Mouse (Mus musculus): ENCODE results near the gene Itpkc. TPM values are rescaled to one million over a fixed set of nuclear protein-coding genes. Genes with fewer than 3 reads are reported as not detected.

Gene Itpkc
- polyA plus RNA-seq, 1 experiment from 2014 or later, result 1.2 TPM

GRCm38 (mm10) chr7:27180837-27181695 lies 47.4 kb downstream of the Itpkc start, which contains the start of the genes Gm21983 and Mia:
TSS of gene Gm21983 (minus strand) at chr7:27181086.
TSS of gene Mia (minus strand) at chr7:27181157.
- no peak within 1 kb of the TSS for H3K9ac ChIP-seq (replicated peaks)
- H3K27ac ChIP-seq (ENCODE audit: low read depth), result peak within 1 kb of the TSS; percentile 87; the same call in 1 of the 2 replicates
- peaks cover 13% of the 10 kb centered on the region for H3K36me3 ChIP-seq (replicated peaks; ENCODE audit: insufficient read depth, low read length)
- 73% methylated on average over 14 of the region's 14 CpGs for WGBS (ENCODE audit: insufficient replicate concordance)
- peaks cover 21% of the 10 kb centered on the region for H3K4me1 ChIP-seq (ENCODE audit: insufficient read depth)
- peak within 1 kb of the TSS; percentile 0; the same call in 1 of the 2 replicates for H3K4me2 ChIP-seq (ENCODE audit: low read depth, low read length)
- DNase-seq, result no peak
- H3K4me3 ChIP-seq (ENCODE audit: low read depth, low read length), result no peak within 1 kb of the TSS
- H3K9me3 ChIP-seq (ENCODE audit: low read length), result no peaks in the 10 kb centered on the region
- TF ChIP-seq CTCF (IDR thresholded peaks at IDR 0.05; ENCODE audit: low read depth) (no peak), EP300 (IDR thresholded peaks at IDR 0.05; ENCODE audit: low read depth) (no peak)
- ATAC-seq, result no peak
- H3K27me3 ChIP-seq (ENCODE audit: insufficient read depth, low read length), result no peaks in the 10 kb centered on the region

- H3K9me3 ChIP-seq (ENCODE audit: low read length), result no peaks in the 10 kb centered on the region
- H3K27me3 ChIP-seq (ENCODE audit: insufficient read depth, low read length), result no peaks in the 10 kb centered on the region
- peaks cover 4% of the 10 kb centered on the region for H3K36me3 ChIP-seq (replicated peaks; ENCODE audit: insufficient read depth, low read length)
- H3K4me3 ChIP-seq (ENCODE audit: low read depth, low read length), result no peak overlapping the region
- 56% methylated on average over 5 of the region's 5 CpGs for WGBS (ENCODE audit: insufficient replicate concordance)
- H3K4me2 ChIP-seq (ENCODE audit: low read depth, low read length), result peak overlapping the region; percentile 0; the same call in 1 of the 2 replicates
- ATAC-seq (no peak), DNase-seq (peak; percentile 71)
- peak overlapping the region; percentile 87; the same call in 1 of the 2 replicates for H3K27ac ChIP-seq (ENCODE audit: low read depth)
- no peak overlapping the region for H3K9ac ChIP-seq (replicated peaks)
- H3K4me1 ChIP-seq (ENCODE audit: insufficient read depth), result peaks cover 21% of the 10 kb centered on the region
- no peak for TF ChIP-seq CTCF (IDR thresholded peaks at IDR 0.05; ENCODE audit: low read depth)
- no peak for TF ChIP-seq EP300 (IDR thresholded peaks at IDR 0.05; ENCODE audit: low read depth)
Measured at GRCm38 (mm10) chr7:27180036-27180435, 48.4 kb downstream of the Itpkc start.

GRCm38 (mm10) chr7:27179217-27179918 lies 49.1 kb downstream of the Itpkc start:
- no peaks in the 10 kb centered on the region for H3K9me3 ChIP-seq (ENCODE audit: low read length)
- peaks cover 21% of the 10 kb centered on the region for H3K4me1 ChIP-seq (ENCODE audit: insufficient read depth)
- DNase-seq, result no peak
- H3K27me3 ChIP-seq (ENCODE audit: insufficient read depth, low read length), result no peaks in the 10 kb centered on the region
- H3K9ac ChIP-seq (replicated peaks), result no peak overlapping the region
- peak overlapping the region; percentile 73 for H3K4me2 ChIP-seq (ENCODE audit: low read depth, low read length)
- ATAC-seq, result no peak
- WGBS (ENCODE audit: insufficient replicate concordance), result 43% methylated on average over 16 of the region's 16 CpGs
- peak overlapping the region; percentile 67 for H3K4me3 ChIP-seq (ENCODE audit: low read depth, low read length)
- TF ChIP-seq CTCF (IDR thresholded peaks at IDR 0.05; ENCODE audit: low read depth), result no peak
- TF ChIP-seq EP300 (IDR thresholded peaks at IDR 0.05; ENCODE audit: low read depth), result no peak
- H3K27ac ChIP-seq (ENCODE audit: low read depth), result peak overlapping the region; percentile 87; the same call in 1 of the 2 replicates
- peaks cover 6% of the 10 kb centered on the region for H3K36me3 ChIP-seq (replicated peaks; ENCODE audit: insufficient read depth, low read length)

- Histone ChIP-seq H3K4me3 (ENCODE audit: low read depth, low read length) (peak within 1 kb of the TSS; percentile 67), H3K9me3 (ENCODE audit: low read length) (no peaks in the 10 kb centered on the region), H3K27ac (ENCODE audit: low read depth) (peak within 1 kb of the TSS; percentile 87), H3K4me1 (ENCODE audit: insufficient read depth) (peaks cover 21% of the 10 kb centered on the region), H3K4me2 (ENCODE audit: low read depth, low read length) (peak within 1 kb of the TSS; percentile 73), H3K9ac (replicated peaks) (peak within 1 kb of the TSS; percentile 63), H3K27me3 (ENCODE audit: insufficient read depth, low read length) (no peaks in the 10 kb centered on the region), H3K36me3 (replicated peaks; ENCODE audit: insufficient read depth, low read length) (0 out of 2 replicates have a peak, but pooled peaks cover 7% of the 10 kb centered on the region)
- peak; percentile 94 for ATAC-seq
- peak; percentile 99 for DNase-seq
- TF ChIP-seq EP300 (IDR thresholded peaks at IDR 0.05; ENCODE audit: low read depth), result peak; percentile 50; the same call in 1 of the 2 replicates
- TF ChIP-seq CTCF (IDR thresholded peaks at IDR 0.05; ENCODE audit: low read depth), result peak; percentile 74
- under 1% methylated on average over 51 of the region's 53 CpGs for WGBS (ENCODE audit: insufficient replicate concordance)
Measured at GRCm38 (mm10) chr7:27178324-27179216, 49.9 kb downstream of the Itpkc start, which contains the start of gene Rab4b. TSS of gene Rab4b (minus strand) at chr7:27178896.

DNA sequence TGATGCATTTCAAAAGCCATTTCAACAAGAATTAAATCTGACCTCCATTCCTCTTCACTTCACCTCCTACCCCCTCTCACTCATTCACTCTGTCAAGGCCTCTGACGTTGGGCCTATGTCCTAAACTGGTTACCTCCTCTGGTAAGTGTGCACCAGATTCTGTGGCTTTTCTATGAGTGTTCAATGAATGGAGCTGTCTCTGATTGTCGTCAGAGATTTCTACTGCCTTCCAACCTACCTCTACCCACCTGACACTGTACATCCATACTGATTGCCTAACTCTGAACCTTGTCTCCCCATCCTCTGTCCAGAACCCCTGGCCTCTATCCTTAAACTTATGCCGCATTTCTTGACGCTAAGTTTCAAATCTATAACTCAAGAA lies 50.5 kb downstream of the Itpkc start:
- peak overlapping the region; percentile 73 for H3K4me2 ChIP-seq (ENCODE audit: low read depth, low read length)
- H3K4me1 ChIP-seq (ENCODE audit: insufficient read depth), result peaks cover 21% of the 10 kb centered on the region
- H3K27ac ChIP-seq (ENCODE audit: low read depth), result peak overlapping the region; percentile 87
- peaks cover 9% of the 10 kb centered on the region; the same call in 1 of the 2 replicates for H3K36me3 ChIP-seq (replicated peaks; ENCODE audit: insufficient read depth, low read length)
- peak; percentile 27 for ATAC-seq
- 20% methylated on average over 4 of the region's 4 CpGs for WGBS (ENCODE audit: insufficient replicate concordance)
- no peaks in the 10 kb centered on the region for H3K27me3 ChIP-seq (ENCODE audit: insufficient read depth, low read length)
- no peak for TF ChIP-seq CTCF (IDR thresholded peaks at IDR 0.05; ENCODE audit: low read depth)
- no peak; the same call in 1 of the 2 replicates for TF ChIP-seq EP300 (IDR thresholded peaks at IDR 0.05; ENCODE audit: low read depth)
- H3K4me3 ChIP-seq (ENCODE audit: low read depth, low read length), result peak overlapping the region; percentile 67
- H3K9ac ChIP-seq (replicated peaks), result peak overlapping the region; percentile 63; the same call in 1 of the 2 replicates
- DNase-seq, result no peak
- no peaks in the 10 kb centered on the region for H3K9me3 ChIP-seq (ENCODE audit: low read length)
